Mouse (Mus musculus): ENCODE data around the gene Cuzd1.
A peak's percentile ranks its signal among the peaks of the same experiment; 100 is the strongest.

The Cuzd1 gene

DNA sequence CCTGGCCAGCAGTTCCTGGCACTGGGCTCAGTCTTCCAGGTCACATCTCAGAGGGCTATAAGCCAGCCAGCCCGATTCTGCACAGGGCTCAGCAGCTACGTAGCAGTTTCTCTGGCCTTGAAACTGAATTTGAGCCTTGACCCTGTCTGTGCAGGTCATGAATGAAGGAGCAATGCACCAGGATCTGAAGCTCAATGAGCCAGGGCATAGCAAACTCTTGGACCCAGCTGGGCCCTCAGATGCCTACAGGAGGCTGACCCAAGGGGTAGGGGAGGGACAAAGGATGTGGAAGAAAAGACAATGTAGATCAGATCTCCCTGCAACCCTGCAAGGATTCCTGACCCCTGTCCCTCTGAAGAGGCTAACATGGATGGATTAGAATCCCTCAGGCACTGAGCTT lies at the start of gene Cuzd1:
Gene Cuzd1 (minus strand): TSS at position 101 of the 400 bp plus-strand sequence.
- no peak for DNase-seq (ENCODE audit: low spot score in 2 of 2)

DNA sequence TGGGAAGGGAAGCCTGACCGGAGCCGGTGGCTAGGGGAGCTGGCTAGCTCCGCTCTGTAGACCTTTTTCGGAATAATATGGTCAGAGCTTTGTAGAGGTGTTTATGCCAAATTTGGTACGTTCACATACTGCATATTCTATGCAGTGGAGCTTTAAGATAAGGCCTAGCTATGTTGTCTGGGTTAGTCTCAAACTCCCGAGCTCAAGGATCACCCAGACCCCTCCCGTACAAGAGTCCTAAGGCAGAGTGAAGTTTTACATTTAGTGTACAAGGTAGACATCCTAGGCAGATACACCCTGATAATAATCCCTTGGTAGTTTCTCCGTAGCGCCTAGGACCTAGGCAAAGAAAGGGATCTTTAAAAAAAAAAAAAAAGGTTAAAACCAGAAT lies 49.4 kb upstream of the Cuzd1 start:
- no peak for DNase-seq (ENCODE audit: low spot score in 2 of 2)

DNA sequence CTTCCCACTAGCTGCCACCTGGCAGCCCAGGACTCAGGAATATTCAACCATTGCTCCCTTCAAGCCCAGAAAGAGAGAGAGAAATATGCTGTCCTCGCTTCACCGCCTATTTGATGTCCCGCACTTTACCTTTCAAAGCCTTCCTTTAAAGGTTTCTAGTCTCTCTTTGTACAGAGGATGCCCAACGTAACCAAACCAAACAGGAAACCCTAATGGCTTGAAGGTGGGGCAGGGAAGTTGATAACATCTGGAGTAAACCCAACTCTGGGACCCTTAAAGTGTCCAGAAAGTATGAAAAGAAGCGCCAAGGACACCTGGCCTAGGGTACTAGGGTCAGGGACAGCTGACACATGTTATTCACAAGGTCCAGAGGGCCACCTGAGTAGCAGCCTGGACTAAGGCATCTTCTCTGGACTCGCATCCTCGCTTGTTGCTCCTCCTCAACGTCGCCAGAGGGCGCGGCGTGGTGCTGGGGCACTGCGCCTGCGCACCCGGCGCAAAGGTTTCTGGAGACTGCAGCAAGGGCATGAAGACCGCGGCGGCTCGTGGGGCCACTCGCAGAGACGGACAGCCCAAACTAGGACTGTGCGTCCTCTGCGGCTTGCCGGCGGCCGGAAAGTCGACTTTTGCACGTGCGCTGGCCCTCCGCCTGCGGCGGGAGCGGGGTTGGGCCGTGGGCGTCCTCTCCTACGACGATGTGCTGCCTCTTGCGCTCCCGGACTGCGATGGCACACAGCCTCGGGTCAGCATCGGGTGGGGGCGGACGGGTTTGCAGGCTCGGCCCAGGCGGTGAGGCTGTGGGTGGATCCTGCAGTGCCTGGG lies 48.8 kb upstream of the Cuzd1 start, which contains the start of gene Pstk:
Gene Pstk (plus strand): TSS at position 494 of the 822 bp plus-strand sequence.
- peak; percentile 83 to 88 for DNase-seq (ENCODE audit: low spot score in 2 of 2)

DNA sequence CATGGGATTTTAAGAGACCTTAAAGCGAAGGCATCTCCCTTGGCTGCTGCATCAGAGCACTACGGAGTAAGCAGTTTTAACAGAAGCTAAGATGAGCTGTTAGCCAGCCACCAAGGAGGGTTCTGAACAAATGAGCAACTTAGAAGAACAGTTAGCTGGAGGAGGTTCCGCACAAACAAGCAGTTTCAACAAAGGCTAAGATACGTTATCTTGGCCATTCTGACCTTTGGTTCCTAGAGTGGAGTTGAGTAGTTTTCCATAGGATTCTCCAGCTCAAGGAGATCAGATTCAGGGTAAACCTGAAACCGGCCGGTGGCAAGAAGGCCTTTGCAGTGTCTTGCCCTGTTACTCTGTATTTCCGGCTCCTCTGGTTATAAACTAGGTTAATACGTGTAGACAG lies 42.0 kb upstream of the Cuzd1 start:
- no peak for DNase-seq (ENCODE audit: low spot score in 2 of 2)

DNA sequence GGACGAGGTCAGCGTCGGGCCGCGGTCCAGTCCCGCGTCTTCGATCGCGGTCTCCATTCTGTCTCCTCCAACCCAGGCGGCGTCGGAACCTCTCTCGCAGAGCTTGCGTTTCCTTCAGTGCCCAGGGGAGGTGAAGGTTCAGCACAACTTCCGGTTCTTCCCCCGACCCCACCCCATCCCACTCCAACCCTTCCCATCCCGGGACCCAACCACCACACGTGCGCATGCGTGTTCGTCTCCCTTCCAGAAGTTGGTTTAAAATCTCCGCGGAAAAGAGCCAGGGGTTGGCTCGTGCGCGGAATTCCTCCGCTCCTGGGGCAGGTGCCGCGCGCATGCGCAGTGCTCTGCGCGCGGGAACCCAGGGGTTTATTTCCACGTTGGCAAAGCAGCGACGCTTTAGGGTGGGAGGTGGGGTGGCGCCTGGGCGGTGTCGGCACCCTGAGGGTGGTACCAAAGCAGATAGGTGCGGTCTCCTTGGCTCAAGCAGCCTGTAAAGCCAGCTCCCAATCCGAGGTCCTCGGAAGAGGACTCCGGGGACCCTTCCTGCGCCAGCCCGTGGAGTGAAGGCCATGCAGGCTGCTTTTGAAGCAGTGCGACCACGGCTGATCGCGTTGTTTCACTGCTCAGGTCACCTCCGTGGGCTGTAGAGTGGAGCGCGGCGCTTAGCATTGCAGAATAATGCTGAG lies 40.7 kb upstream of the Cuzd1 start, which contains the start of gene 2310057M21Rik:
Gene 2310057M21Rik (minus strand): TSS at position 145 of the 686 bp plus-strand sequence.
- DNase-seq (ENCODE audit: low spot score in 2 of 2): peak; percentile 91 to 94

DNA sequence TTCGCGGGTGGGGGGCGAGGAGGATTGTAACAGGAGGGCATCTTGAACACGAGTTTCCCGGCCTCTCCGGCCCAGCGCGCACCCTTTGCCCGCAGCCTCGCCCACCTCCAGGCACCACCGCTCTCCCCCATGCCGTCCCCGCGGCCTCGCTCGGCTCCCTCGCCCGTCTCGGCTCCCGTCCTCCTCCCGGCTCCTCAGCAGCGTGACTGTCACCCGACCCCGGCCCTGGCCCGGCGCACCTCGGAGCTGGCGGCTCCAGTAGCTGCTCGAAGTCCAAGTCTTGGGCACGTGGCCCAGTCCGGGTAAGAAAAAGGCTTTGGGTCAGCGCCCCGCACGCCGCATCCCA lies 40.1 kb upstream of the Cuzd1 start:
- DNase-seq (ENCODE audit: low spot score in 2 of 2): peak in 1 of 2 experiments; percentile 65

DNA sequence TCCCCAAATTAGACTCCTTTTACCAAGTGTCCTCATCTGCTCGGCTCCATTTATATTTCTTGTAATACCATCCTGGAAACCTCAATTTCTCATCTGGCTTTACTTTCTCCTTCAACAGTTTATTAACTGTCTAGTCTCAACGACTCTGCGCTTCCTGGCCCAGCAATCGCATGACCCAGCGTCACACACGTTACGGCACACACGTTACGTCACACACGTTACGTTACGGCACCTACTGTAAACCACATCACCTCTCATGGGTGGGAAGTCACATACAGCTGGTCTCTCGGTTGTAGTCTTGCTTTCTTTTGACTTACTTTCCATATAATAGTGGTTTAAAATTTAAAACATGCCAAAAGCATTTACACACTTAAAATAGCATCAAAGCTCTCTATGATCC lies 34.0 kb upstream of the Cuzd1 start:
- no peak for DNase-seq (ENCODE audit: low spot score in 2 of 2)

DNA sequence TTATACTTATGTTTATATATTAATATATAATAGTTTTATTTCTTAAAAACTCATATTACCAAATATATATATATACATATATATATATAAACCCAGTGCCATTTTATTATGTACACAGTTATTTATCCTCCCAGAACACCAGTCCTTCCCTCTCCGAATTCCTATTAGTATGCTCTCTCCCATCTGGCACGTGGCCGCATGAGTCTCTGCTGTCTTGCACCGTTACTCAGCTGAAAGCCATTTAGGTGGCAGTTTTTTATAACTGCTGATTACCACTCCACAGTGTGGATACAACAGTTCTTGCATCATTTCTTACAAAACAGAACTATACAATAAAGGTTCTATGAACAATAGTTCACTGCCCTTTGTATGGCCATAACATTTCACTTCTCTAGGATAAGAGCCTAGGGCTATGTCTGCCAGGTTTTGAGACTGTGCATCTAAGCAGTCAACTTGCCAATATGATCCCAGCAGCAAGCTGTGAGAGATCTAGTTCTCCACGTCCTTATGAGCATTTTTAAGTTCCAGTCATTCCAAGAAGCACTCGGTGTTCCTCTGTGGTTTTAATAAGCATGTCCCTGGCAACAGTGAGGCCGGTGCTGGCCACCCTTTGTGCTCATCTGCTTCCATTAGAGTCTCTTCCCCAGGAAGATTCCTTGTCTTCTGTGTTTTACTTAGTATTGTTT lies 23.9 kb upstream of the Cuzd1 start:
- no peak for DNase-seq (ENCODE audit: low spot score in 2 of 2)

DNA sequence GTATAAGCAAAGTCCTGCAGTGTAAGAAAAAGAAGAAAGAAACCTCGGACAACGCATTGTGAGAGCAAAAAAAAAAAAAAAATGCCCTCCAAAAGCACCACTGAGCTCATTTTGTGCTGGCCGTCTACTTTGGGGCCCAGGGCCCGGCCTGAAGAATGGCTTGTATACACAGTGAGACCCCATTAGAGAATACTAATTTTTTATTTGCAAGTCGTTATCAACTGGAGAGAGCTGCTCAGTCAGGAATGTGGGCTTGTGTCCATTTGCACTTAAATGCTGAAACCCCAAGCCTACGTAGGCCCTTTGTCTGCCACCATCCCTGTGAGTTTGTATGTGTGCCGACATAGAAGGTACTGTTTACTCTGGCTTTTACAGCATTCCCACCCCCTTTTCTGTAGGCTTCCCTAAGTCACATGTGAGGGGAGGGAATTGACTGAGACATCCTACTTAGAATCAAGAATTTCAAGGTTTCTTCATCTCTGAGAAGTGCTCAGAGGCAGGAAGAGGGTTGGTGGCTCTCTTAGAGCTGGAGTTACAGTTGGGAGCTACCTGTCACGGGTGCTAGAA lies 15.5 kb upstream of the Cuzd1 start:
- no peak for DNase-seq (ENCODE audit: low spot score in 2 of 2)

DNA sequence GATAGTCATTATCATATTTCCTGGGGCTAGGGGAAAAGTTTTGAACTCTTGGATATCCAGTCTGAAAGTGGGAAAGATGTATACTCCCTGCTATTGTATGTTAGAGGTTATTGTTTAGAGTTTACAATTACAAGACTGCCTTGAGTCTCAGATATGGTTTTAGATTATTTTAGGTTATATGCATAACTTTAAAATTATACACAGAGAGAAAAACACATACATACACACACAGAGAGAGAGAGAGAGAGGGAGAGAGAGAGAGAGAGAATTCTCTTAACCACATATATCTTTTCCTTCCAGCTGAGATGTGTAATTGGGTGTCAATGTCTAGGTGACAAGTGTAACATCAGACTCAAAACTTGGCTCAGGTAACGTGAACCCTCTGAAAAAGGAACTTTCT lies 11.5 kb upstream of the Cuzd1 start, which contains the start of gene Fam24a:
Gene Fam24a (plus strand): TSS at position 301 of the 400 bp plus-strand sequence.
- no peak for DNase-seq (ENCODE audit: low spot score in 2 of 2)

DNA sequence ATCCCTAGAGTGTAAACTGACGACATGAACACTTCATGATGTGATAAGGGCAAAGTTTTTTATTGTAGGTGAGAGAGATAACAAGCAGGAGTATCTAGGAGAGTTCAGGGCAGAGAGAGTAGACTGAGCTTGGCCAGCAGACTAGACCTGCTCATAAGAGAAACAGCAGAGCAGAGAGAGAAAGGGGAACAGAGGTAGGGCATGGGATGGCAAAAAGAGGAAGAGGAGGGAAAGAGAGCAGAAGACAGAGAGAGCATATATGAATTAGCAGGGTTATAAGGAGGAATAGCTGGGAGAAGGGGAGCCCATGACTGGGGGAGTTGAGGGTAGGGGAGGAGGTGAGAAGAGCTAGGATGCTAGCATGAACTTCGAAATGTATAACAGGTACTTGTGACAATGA lies 9.6 kb upstream of the Cuzd1 start:
- no peak for DNase-seq (ENCODE audit: low spot score in 2 of 2)

DNA sequence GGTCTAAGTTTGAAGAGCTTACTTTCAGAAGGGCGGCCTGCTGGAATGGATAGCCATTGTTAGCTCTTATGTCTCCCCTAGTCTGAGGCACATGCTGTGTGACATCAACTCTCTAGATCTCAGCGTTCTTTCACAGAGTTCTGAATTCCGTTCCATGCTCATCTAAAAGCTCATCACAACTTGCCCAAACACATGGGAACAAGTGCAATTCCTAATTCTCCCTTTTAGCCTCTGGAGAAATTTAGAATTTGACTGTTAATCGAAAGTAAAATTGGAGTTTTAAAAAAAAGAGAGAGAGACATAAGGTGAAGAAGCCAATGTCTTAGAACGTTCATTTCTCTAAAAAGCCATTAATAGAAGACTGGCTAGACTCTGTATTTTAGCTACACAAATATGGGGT lies 7.3 kb upstream of the Cuzd1 start, which contains the start of gene Fam24b:
Gene Fam24b (minus strand): TSS at position 101 of the 400 bp plus-strand sequence.
- no peak for DNase-seq (ENCODE audit: low spot score in 2 of 2)

DNA sequence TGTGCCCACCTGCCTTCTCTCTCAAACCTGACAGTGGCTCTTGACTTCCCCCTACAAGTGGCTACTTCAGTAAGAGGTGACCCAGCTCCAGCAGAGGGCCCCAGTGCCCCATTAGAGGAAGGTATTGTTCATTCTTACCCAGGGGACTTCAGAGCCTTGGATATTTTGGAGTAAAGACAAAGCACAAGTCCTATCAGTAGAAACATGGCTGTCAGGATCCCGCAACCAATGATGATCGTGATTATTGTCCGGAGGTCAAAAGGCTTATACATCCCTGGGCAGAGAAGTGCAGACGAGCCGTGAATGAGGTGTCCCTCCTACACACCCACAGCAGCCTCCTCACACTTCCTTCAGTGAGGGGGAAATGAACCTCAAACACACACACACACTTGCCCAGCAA lies 5.0 kb upstream of the Cuzd1 start:
- peak in 1 of 2 experiments; percentile 52 for DNase-seq (ENCODE audit: low spot score in 2 of 2)

DNA sequence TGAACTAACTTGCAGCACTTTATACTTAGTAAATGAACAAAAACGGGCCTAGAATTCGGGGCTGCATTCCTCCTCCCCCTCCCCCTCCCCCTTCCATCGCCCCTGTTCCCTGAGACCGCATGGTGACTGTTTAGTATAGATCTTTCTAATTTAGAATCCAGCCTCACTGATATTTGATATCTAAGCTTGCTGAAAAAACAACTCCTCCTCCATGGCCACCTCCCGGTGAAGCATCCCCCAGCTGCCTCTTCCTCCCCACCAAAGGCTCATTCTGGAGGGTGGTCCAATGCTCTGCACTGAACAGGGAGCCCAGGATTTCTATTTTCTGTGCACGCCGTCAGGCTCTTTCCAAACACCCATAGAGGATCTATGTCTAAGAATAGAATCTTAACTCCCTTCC lies 3.8 kb downstream of the Cuzd1 start:
- DNase-seq (ENCODE audit: low spot score in 2 of 2): no peak

DNA sequence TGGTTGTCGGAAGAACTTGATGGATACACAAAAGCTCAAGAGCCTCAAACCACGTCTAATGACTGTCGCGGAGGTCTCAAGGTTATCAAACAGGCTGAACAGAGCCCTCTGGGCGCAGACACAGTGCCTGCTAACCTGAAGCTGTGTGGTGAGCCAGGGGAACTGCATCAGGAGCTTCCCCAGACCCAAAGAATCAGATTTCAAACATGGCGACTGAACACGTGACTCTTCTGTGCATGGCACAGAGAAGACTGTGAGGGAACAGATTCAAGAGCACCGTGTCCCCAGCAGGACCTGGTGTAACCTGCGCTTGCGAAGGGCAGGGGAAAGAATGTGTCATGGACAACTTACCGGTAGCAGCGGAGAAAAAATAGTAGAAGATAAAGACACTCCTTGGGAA lies 4.5 kb downstream of the Cuzd1 start:
- DNase-seq (ENCODE audit: low spot score in 2 of 2): no peak

DNA sequence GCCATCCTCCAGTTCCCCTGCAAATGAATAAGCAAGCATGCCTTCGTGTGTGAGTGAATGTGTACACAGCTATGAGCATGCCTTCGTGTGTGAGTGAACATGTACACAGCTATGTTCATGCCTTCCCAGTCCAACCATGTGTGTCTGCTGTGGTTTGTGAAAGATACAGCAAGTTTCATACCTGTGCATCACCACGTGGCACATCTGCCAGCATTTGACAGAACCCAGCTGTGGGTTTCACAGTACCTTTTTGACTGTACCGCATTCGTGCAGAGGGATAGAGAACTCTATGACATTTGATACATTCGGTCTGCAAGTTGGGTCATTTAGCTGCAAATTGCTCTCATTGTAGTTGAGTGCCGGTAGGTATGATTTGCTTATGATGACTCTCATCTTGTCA lies 7.6 kb downstream of the Cuzd1 start:
- DNase-seq (ENCODE audit: low spot score in 2 of 2): no peak

DNA sequence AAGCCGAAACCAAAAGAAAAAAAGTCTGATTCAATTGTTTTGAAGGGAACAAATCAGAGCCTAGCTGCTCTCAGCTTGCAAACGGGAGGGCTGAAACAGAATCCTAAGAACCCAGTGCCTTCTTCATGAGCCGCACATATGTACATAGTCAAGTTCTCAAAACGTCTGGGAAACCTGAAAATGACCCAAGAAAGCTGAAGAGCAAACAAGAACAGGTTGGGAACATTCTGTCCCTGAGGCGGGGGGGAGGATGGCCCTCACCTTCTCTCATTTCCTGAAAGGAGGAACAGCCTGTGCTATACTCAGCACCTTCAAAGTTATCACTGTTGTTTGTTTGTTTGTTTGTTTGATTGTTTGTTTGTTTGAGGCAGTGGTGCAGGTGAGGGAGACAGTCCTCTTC lies 15.4 kb downstream of the Cuzd1 start:
- DNase-seq (ENCODE audit: low spot score in 2 of 2): no peak

DNA sequence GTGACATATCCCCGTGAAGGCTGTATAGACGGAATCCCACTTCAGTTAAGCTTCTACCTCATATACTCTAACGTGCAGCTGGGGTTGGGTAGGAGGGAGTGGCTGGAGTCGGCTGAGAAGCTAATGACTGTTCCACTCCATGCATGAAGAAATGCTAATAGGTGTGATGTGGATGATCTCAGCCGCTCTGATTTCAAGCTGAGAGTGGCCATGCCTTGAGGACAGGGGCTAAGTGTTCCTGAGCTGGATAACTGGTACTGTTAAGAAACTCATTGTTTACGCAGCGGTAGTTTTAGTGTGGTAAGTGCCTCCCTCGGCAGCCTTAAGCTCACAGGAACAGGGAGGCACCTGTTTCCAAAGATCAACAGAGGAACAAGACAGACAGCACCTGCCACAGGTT lies 18.8 kb downstream of the Cuzd1 start:
- peak in 1 of 2 experiments; percentile 44 for DNase-seq (ENCODE audit: low spot score in 2 of 2)

DNA sequence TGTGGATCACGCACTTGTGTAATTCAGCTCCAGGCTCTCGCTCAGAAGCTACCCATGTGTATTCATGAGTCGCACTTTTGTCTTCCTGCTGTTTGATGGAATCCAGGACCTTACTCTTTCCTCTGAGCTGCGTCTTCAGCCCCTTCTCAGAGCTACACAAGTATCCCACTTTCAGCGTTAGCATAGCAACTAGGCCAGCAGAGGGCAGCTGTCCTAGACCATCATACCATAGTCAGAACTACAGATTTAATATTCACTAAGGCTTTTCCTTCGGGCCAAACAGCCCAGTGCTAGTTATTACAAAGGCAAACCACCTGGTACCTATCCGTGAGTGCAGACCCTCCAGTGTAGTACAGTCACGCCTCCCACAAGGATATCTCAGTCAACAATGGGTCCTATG lies 24.9 kb downstream of the Cuzd1 start:
- DNase-seq (ENCODE audit: low spot score in 2 of 2): no peak

DNA sequence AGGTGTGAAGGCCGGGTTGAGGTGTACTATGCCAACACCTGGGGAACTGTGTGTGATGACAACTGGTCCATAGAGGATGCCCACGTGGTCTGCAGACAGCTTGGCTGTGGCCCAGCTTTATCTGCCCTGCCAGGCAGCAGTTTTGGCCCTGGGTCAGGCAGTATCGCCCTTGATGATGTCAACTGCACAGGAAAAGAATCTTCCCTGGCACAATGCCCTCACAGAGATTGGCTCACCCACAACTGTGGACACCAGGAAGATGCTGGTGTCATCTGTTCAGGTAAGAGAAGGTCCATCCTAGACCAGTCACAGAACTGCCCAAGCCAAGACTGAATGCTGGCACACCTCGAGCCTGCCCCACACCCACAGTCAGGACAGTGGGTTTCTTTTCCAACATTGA lies 56.2 kb downstream of the Cuzd1 start:
- DNase-seq (ENCODE audit: low spot score in 2 of 2): no peak

DNA sequence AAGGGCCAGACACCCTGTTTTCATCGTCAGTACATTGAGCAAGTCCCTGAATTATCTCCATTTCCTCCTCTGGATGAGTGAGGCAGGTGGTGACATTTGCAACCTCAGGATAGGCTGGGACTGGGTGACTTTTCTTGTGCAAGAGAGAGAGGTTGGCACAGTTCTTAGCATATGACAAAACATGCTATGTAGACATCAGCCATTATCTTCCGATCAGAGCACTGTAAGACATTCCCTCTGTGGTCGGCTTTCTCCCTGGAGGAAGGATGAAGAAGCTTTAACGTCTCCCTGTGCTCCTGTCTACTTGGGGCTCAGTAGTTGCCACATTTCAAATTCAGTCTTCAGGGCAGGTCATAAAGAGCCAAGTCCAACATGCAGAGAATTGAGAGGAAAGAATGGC lies 57.8 kb downstream of the Cuzd1 start:
- DNase-seq (ENCODE audit: low spot score in 2 of 2): no peak

DNA sequence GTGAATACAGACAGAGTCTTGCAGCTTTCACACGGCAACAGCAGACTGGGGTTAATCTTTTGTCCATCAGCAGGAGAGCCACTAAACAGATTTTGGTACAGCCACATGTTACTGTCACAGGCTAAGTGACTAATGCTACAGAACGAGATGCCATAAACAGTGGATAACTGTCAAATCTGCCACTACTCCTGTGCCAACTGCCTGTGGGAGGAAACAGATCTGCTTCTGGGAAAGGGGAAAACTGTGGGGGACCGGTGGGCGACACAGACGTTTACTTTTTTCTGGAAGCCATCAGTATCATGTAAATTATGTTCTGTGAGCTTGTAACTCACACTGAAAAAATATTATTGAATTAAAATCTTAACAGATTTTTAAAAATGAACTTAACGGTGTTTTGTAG lies 61.1 kb downstream of the Cuzd1 start:
- no peak for DNase-seq (ENCODE audit: low spot score in 2 of 2)
